Mouse (Mus musculus): ENCODE data around the gene Saa4.

Gene Saa4

GRCm38 (mm10) chr7:46723354-46723753 is 9.0 kb downstream of the Saa4 start:
- Histone ChIP-seq H3K9me3 (ENCODE audit: low read length) (no peaks in the 10 kb centered on the region), H3K27me3 (ENCODE audit: insufficient read depth, low read length) (peaks cover 5% of the 10 kb centered on the region), H3K4me3 (replicated peaks; ENCODE audit: low read length) (no peak overlapping the region), H3K36me3 (ENCODE audit: insufficient read depth, low read length) (no peaks in the 10 kb centered on the region), H3K4me1 (replicated peaks; ENCODE audit: low read depth, low read length) (no peaks in the 10 kb centered on the region)
- TF ChIP-seq NANOG (IDR thresholded peaks at IDR 0.05; ENCODE audit: borderline replicate concordance, low read length): no peak
- no peak for TF ChIP-seq CTCF (conservative IDR thresholded peaks at IDR 0.05; ENCODE audit: low read length)
- TF ChIP-seq POU5F1 (IDR thresholded peaks at IDR 0.05; ENCODE audit: borderline replicate concordance, low read length): no peak

- Histone ChIP-seq H3K9me3 (ENCODE audit: low read length) (no peaks in the 10 kb centered on the region), H3K4me1 (replicated peaks; ENCODE audit: low read depth, low read length) (no peaks in the 10 kb centered on the region), H3K4me3 (replicated peaks; ENCODE audit: low read length) (no peak overlapping the region), H3K36me3 (ENCODE audit: insufficient read depth, low read length) (no peaks in the 10 kb centered on the region), H3K27me3 (ENCODE audit: insufficient read depth, low read length) (peaks cover 5% of the 10 kb centered on the region)
- TF ChIP-seq CTCF (conservative IDR thresholded peaks at IDR 0.05; ENCODE audit: low read length): no peak
- no peak for TF ChIP-seq NANOG (IDR thresholded peaks at IDR 0.05; ENCODE audit: borderline replicate concordance, low read length)
- TF ChIP-seq POU5F1 (IDR thresholded peaks at IDR 0.05; ENCODE audit: borderline replicate concordance, low read length): no peak
Measured at GRCm38 (mm10) chr7:46720460-46720859, 11.9 kb downstream of the Saa4 start.

- peaks cover 5% of the 10 kb centered on the region for H3K27me3 ChIP-seq (ENCODE audit: insufficient read depth, low read length)
- H3K4me1 ChIP-seq (replicated peaks; ENCODE audit: low read depth, low read length): no peaks in the 10 kb centered on the region
- no peak overlapping the region for H3K4me3 ChIP-seq (replicated peaks; ENCODE audit: low read length)
- TF ChIP-seq POU5F1 (IDR thresholded peaks at IDR 0.05; ENCODE audit: borderline replicate concordance, low read length): no peak
- TF ChIP-seq CTCF (conservative IDR thresholded peaks at IDR 0.05; ENCODE audit: low read length): no peak
- TF ChIP-seq NANOG (IDR thresholded peaks at IDR 0.05; ENCODE audit: borderline replicate concordance, low read length): no peak
- H3K9me3 ChIP-seq (ENCODE audit: low read length): no peaks in the 10 kb centered on the region
- H3K36me3 ChIP-seq (ENCODE audit: insufficient read depth, low read length): no peaks in the 10 kb centered on the region
Measured at GRCm38 (mm10) chr7:46719526-46719925, 12.9 kb downstream of the Saa4 start.

DNA sequence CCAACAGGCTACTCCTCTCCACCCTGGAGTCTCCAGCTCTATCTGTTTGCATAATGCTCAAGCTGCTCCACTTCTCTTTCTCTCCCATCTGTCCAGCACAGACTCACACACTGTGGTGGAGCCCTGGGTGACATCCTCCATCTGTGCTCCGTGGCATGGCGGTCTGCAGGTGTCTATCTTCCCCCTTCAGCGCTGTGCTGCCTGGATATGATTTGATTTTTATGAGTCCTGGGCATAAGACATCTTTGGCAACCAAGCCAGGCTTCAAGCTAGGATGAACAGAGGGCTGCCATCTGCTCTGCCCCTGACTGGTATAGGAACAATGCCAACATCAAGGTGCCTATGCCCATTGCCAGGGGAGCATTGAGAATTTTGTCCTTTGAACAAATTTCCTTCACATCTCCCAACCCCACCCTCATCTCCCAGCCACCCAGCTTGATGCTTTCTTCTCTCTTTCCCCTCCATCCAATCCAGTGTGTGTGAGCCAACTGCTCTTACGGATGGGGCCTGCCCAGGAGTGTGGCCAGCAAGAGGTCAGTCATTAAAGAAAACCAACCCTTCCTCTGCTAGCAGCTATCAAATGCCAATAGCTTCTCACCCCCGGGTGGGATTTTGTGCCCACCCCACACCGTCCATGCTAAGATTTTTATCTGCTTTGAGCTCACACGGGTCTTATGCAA is 13.7 kb downstream of the Saa4 start:
- Histone ChIP-seq H3K27me3 (ENCODE audit: insufficient read depth, low read length) (peaks cover 5% of the 10 kb centered on the region), H3K4me3 (replicated peaks; ENCODE audit: low read length) (no peak overlapping the region), H3K9me3 (ENCODE audit: low read length) (no peaks in the 10 kb centered on the region), H3K36me3 (ENCODE audit: insufficient read depth, low read length) (no peaks in the 10 kb centered on the region), H3K4me1 (replicated peaks; ENCODE audit: low read depth, low read length) (0 out of 2 replicates have a peak, but pooled peaks cover 3% of the 10 kb centered on the region)
- TF ChIP-seq POU5F1 (IDR thresholded peaks at IDR 0.05; ENCODE audit: borderline replicate concordance, low read length) (no peak), NANOG (IDR thresholded peaks at IDR 0.05; ENCODE audit: borderline replicate concordance, low read length) (no peak), CTCF (conservative IDR thresholded peaks at IDR 0.05; ENCODE audit: low read length) (no peak)

- H3K36me3 ChIP-seq (ENCODE audit: insufficient read depth, low read length): no peaks in the 10 kb centered on the region
- no peaks in the 10 kb centered on the region for H3K9me3 ChIP-seq (ENCODE audit: low read length)
- H3K4me1 ChIP-seq (replicated peaks; ENCODE audit: low read depth, low read length): 0 out of 2 replicates have a peak, but pooled peaks cover 4% of the 10 kb centered on the region
- H3K4me3 ChIP-seq (replicated peaks; ENCODE audit: low read length): no peak overlapping the region
- peaks cover 5% of the 10 kb centered on the region for H3K27me3 ChIP-seq (ENCODE audit: insufficient read depth, low read length)
- TF ChIP-seq CTCF (conservative IDR thresholded peaks at IDR 0.05; ENCODE audit: low read length): no peak
- TF ChIP-seq POU5F1 (IDR thresholded peaks at IDR 0.05; ENCODE audit: borderline replicate concordance, low read length): no peak
- no peak for TF ChIP-seq NANOG (IDR thresholded peaks at IDR 0.05; ENCODE audit: borderline replicate concordance, low read length)
Measured at GRCm38 (mm10) chr7:46716897-46717296, 15.5 kb downstream of the Saa4 start.

DNA sequence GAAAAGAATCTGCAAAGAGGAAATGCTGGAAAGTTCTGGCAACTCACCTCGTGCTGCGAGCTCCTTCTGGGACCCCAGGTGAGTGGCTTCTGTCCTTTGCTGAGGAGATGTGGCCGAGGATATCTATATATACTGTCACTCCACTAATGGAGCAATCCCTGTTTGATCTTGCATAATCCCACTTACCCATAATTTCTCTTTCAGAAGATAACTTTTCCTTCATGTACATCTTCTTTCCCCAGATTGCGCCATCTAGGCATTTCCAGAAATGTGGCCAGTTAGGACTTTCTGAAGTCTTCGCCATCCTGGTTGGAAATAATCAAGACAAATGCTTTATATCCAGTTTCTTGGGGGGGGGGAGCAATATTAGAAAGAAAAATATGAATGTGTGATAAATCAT is 16.8 kb downstream of the Saa4 start, which contains the start of gene Saa3:
Saa3 (minus strand) TSS at position 101 of the 400 bp plus-strand sequence.
- TF ChIP-seq POU5F1 (IDR thresholded peaks at IDR 0.05; ENCODE audit: borderline replicate concordance, low read length): no peak
- TF ChIP-seq CTCF (conservative IDR thresholded peaks at IDR 0.05; ENCODE audit: low read length): no peak
- TF ChIP-seq NANOG (IDR thresholded peaks at IDR 0.05; ENCODE audit: borderline replicate concordance, low read length): no peak
- no peaks in the 10 kb centered on the region for H3K36me3 ChIP-seq (ENCODE audit: insufficient read depth, low read length)
- H3K4me3 ChIP-seq (replicated peaks; ENCODE audit: low read length): no peak within 1 kb of the TSS
- no peaks in the 10 kb centered on the region for H3K9me3 ChIP-seq (ENCODE audit: low read length)
- H3K27me3 ChIP-seq (ENCODE audit: insufficient read depth, low read length): peaks cover 5% of the 10 kb centered on the region
- 0 out of 2 replicates have a peak, but pooled peaks cover 4% of the 10 kb centered on the region for H3K4me1 ChIP-seq (replicated peaks; ENCODE audit: low read depth, low read length)

DNA sequence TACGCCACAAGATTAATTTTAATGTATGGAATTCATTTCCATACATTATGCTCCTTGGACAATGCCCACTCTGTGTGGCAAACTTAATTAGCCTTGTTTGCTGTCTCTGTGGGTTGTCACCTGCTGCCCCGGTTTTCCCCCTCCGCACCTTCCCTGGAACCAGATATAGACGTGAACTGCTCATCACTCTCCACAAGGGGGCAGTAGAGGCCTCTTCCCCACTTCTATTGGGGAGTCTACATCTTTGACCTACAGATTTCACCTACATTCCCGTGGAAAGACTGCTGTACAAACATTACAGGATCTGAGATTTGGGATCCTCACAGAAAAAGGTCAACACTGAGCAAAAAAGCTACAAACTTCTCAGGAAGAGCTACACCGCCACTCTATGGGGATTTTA is 17.9 kb downstream of the Saa4 start:
- Histone ChIP-seq H3K36me3 (ENCODE audit: insufficient read depth, low read length) (no peaks in the 10 kb centered on the region), H3K4me3 (replicated peaks; ENCODE audit: low read length) (no peak overlapping the region)
- peak; percentile 64 for TF ChIP-seq CTCF (conservative IDR thresholded peaks at IDR 0.05; ENCODE audit: low read length)
- TF ChIP-seq POU5F1 (IDR thresholded peaks at IDR 0.05; ENCODE audit: borderline replicate concordance, low read length): no peak

GRCm38 (mm10) chr7:46712250-46712649 is 20.2 kb downstream of the Saa4 start:
- H3K4me3 ChIP-seq (replicated peaks; ENCODE audit: low read length): no peak overlapping the region
- no peaks in the 10 kb centered on the region for H3K9me3 ChIP-seq (ENCODE audit: low read length)
- TF ChIP-seq POU5F1 (IDR thresholded peaks at IDR 0.05; ENCODE audit: borderline replicate concordance, low read length) (no peak), CTCF (conservative IDR thresholded peaks at IDR 0.05; ENCODE audit: low read length) (no peak), NANOG (IDR thresholded peaks at IDR 0.05; ENCODE audit: borderline replicate concordance, low read length) (no peak)
- no peaks in the 10 kb centered on the region for H3K27me3 ChIP-seq (ENCODE audit: insufficient read depth, low read length)
- 0 out of 2 replicates have a peak, but pooled peaks cover 7% of the 10 kb centered on the region for H3K4me1 ChIP-seq (replicated peaks; ENCODE audit: low read depth, low read length)
- H3K36me3 ChIP-seq (ENCODE audit: insufficient read depth, low read length): peaks cover 12% of the 10 kb centered on the region

More for the DNA sequence above, 17.9 kb downstream of the Saa4 start:
- Histone ChIP-seq H3K27me3 (ENCODE audit: insufficient read depth, low read length) (no peaks in the 10 kb centered on the region), H3K4me1 (replicated peaks; ENCODE audit: low read depth, low read length) (0 out of 2 replicates have a peak, but pooled peaks cover 7% of the 10 kb centered on the region), H3K9me3 (ENCODE audit: low read length) (no peaks in the 10 kb centered on the region)

Data from E14TG2a.4 (cell line).